Mouse (Mus musculus) E14TG2a.4 (cell line): ENCODE data around the gene Scamp5.

ENCODE experiments used
- H3K27me3 ChIP-seq: 2 replicates; pipeline ENCODE4 v1.6.1; 2014; ENCODE audit warnings: low read length, control low read depth; ENCODE audit not compliant: insufficient read depth
- H3K36me3 ChIP-seq: 2 replicates; pipeline ENCODE4 v1.6.1; 2014; ENCODE audit warnings: low read length, control low read depth; ENCODE audit not compliant: insufficient read depth
- H3K4me1 ChIP-seq: replicated peaks from 2 replicates; pipeline ENCODE4 v1.6.1; 2014; ENCODE audit warnings: low read depth, low read length, control low read depth
- H3K4me3 ChIP-seq: replicated peaks from 2 replicates; pipeline ENCODE4 v1.5.1; 2014; ENCODE audit warnings: mild to moderate bottlenecking, low read length
- H3K9me3 ChIP-seq: 2 replicates; pipeline ENCODE4 v1.6.1; 2014; ENCODE audit warnings: low read length, control low read depth
- CTCF ChIP-seq: conservative IDR thresholded peaks from 2 replicates; pipeline ENCODE4 v1.5.1; 2014; ENCODE audit warnings: low read length
- NANOG ChIP-seq: IDR thresholded peaks from 2 replicates; pipeline ENCODE4 v1.6.1; 2014; ENCODE audit warnings: borderline replicate concordance, low read length, mixed read lengths
- POU5F1 ChIP-seq: IDR thresholded peaks from 2 replicates; pipeline ENCODE4 v1.6.1; 2014; ENCODE audit warnings: low read length, borderline replicate concordance

Scamp5 gene

GRCm38 (mm10) chr9:57439522-57440295 lies 28.2 kb downstream of the Scamp5 start, which contains the start of gene Ppcdc:
TSS of gene Ppcdc (minus strand) at chr9:57440124.
- Histone ChIP-seq H3K36me3 (peaks cover 75% of the 10 kb centered on the region), H3K9me3 (no peaks in the 10 kb centered on the region), H3K4me3 (peak within 1 kb of the TSS; percentile 83), H3K4me1 (peaks cover 75% of the 10 kb centered on the region), H3K27me3 (no peaks in the 10 kb centered on the region)
- TF ChIP-seq CTCF (no peak), NANOG (no peak), POU5F1 (no peak)

- no peaks in the 10 kb centered on the region for H3K27me3 ChIP-seq
- peaks cover 75% of the 10 kb centered on the region for H3K36me3 ChIP-seq
- no peaks in the 10 kb centered on the region for H3K9me3 ChIP-seq
- peaks cover 82% of the 10 kb centered on the region for H3K4me1 ChIP-seq
- TF ChIP-seq POU5F1 = no peak
- TF ChIP-seq CTCF = no peak
- no peak for TF ChIP-seq NANOG
- peak overlapping the region; percentile 83 for H3K4me3 ChIP-seq
These were observed 28.8 kb downstream of the Scamp5 start for GRCm38 (mm10) chr9:57439083-57439482.

- H3K27me3 ChIP-seq = no peaks in the 10 kb centered on the region
- TF ChIP-seq NANOG (no peak), CTCF (no peak), POU5F1 (no peak)
These were observed 29.8 kb downstream of the Scamp5 start for GRCm38 (mm10) chr9:57437896-57438614.

GRCm38 (mm10) chr9:57436166-57436565 lies 31.7 kb downstream of the Scamp5 start:
- Histone ChIP-seq H3K27me3 (no peaks in the 10 kb centered on the region), H3K36me3 (peaks cover 69% of the 10 kb centered on the region), H3K9me3 (no peaks in the 10 kb centered on the region), H3K4me1 (peaks cover 90% of the 10 kb centered on the region), H3K4me3 (no peak overlapping the region)
- TF ChIP-seq NANOG (no peak), CTCF (no peak), POU5F1 (no peak)

More at GRCm38 (mm10) chr9:57437896-57438614, 29.8 kb downstream of the Scamp5 start:
- Histone ChIP-seq H3K36me3 (peaks cover 72% of the 10 kb centered on the region), H3K4me3 (0 out of 2 replicates have a peak overlapping the region, but pooled peaks have one; percentile 83), H3K4me1 (peaks cover 90% of the 10 kb centered on the region), H3K9me3 (no peaks in the 10 kb centered on the region)

GRCm38 (mm10) chr9:57434405-57435165 lies 33.3 kb downstream of the Scamp5 start:
- no peak overlapping the region for H3K4me3 ChIP-seq
- H3K27me3 ChIP-seq = no peaks in the 10 kb centered on the region
- H3K36me3 ChIP-seq = peaks cover 76% of the 10 kb centered on the region
- no peaks in the 10 kb centered on the region for H3K9me3 ChIP-seq
- TF ChIP-seq NANOG = no peak
- TF ChIP-seq POU5F1 = no peak
- no peak for TF ChIP-seq CTCF
- peaks cover 96% of the 10 kb centered on the region for H3K4me1 ChIP-seq

GRCm38 (mm10) chr9:57433097-57434032 lies 34.5 kb downstream of the Scamp5 start:
- Histone ChIP-seq H3K27me3 (no peaks in the 10 kb centered on the region), H3K9me3 (no peaks in the 10 kb centered on the region), H3K36me3 (peaks cover 88% of the 10 kb centered on the region), H3K4me1 (peaks cover 98% of the 10 kb centered on the region), H3K4me3 (no peak overlapping the region)
- TF ChIP-seq POU5F1 = no peak
- TF ChIP-seq CTCF = peak; percentile 83
- no peak for TF ChIP-seq NANOG

- Histone ChIP-seq H3K9me3 (no peaks in the 10 kb centered on the region), H3K36me3 (peaks cover 81% of the 10 kb centered on the region), H3K4me1 (peaks cover 98% of the 10 kb centered on the region), H3K4me3 (no peak overlapping the region), H3K27me3 (no peaks in the 10 kb centered on the region)
- TF ChIP-seq NANOG (no peak), CTCF (no peak), POU5F1 (no peak)
These were observed 35.4 kb downstream of the Scamp5 start for GRCm38 (mm10) chr9:57432480-57432879.
